Mouse (Mus musculus): ENCODE results near the gene Stab2.

The Stab2 gene

DNA sequence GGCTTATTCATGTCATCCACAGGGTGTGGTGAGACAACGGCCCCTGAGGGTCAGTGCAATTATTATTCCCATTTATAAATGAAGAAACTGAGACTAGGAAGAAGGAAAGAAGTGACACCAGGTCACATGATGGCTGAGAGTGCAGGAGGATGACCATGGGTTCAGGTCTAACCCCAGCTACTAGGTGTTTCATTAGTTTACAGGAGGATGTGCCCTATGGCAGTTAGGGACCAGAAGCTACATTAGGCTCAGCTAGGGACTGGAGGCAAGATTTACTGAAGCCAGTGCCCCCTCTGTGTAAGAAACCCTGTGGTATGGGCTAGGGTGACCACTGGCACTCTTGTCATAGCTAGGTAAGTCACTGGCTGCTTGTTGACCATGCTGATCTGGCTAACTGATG lies 116.8 kb downstream of the Stab2 start:
- DNase-seq (ENCODE audit: low read depth) = no peak

DNA sequence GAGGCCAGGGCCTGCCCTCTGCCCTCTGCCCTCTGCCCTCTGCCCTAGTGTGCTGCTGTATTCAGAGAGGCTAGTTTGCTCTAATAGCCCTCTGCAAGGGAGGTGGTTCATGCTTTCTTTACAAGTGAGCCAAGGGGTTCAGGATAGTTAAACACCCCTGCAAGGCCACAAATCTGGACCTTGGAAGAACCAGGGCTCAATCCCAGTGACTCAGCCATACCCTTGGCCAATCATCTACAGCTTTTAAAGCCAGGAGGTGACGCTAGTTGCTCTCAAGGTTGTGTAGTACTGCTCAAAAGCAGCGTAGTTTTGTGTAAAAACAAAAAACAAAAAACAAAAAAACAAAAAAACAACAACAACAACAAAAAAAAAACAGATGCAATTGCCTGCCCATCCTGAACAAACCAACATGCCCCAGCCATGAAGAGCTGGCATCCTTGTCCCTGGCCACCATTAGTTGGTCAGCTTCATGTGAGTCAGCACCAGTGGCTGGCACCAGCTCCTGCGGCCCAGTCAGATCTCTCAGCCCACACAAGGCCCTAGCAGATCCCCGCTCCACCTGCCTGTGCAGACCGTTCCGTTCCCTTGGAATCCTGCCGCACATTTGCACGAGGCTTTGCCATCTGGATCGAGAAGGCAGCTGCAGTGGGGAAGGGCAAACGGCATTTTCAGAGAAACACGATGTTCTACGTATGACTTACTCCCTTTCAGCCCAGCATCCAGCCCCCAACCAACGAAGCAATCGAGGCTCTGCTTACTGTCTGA lies 117.5 kb downstream of the Stab2 start:
- DNase-seq (ENCODE audit: low read depth) = peak; percentile 32

DNA sequence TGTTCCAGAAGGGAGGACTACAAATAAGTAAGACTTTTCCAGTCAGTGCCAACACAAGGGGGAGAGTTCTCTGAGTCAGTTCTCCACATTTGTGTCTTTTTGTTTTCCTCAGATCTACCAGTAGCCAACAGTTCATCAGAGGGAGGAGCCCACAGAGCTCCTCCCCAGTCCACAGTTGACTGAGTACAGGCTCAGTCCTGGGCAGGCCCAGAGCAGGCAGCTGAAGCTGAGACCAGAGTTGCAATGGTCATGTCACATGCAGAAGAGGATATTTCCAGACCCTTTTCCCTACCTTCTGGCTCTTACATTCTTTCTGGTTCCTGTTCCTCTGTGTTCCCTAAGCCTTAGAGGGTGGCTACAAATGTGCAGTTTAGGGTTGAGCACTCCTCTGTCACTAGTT lies 118.4 kb downstream of the Stab2 start:
- peak; percentile 70 for DNase-seq (ENCODE audit: low read depth)

DNA sequence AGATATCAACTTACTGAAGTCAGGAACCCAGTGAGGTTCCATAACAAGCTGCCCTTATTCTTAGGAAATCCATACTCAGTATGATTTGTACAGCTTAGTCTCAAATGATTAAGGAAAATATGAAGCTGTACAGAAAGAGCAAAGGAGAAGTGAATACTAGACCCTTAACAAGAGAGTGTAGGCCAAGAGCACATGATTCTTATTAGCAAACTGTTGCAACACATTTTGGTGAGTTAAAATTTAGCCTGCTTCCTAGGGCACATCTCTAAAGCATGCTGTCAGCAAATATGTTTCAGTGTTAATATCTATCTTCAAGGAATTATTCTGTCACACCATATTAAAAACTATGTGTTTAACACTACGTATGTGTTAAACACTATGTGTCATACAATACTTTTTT lies 121.4 kb downstream of the Stab2 start:
- peak; percentile 66 for DNase-seq (ENCODE audit: low read depth)

DNA sequence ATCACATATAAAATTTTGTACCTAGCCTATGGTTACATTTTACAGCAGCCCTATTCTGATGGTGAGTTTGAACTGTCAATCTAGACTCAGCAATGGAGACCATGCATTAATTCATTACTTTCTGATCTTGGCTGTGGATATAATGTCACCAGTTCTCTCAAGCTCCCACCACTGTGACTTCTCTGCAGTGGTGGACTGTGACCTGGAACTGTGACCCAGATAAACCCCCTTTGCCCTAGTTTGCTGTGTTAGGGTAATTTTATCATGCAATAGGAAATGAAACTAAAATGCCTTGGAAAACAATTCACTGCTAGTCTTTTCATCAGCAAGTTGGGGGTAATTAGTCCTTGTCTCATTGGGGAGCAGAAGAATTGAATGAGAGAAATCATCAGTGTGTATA lies 126.4 kb downstream of the Stab2 start:
- DNase-seq (ENCODE audit: low read depth) = no peak

DNA sequence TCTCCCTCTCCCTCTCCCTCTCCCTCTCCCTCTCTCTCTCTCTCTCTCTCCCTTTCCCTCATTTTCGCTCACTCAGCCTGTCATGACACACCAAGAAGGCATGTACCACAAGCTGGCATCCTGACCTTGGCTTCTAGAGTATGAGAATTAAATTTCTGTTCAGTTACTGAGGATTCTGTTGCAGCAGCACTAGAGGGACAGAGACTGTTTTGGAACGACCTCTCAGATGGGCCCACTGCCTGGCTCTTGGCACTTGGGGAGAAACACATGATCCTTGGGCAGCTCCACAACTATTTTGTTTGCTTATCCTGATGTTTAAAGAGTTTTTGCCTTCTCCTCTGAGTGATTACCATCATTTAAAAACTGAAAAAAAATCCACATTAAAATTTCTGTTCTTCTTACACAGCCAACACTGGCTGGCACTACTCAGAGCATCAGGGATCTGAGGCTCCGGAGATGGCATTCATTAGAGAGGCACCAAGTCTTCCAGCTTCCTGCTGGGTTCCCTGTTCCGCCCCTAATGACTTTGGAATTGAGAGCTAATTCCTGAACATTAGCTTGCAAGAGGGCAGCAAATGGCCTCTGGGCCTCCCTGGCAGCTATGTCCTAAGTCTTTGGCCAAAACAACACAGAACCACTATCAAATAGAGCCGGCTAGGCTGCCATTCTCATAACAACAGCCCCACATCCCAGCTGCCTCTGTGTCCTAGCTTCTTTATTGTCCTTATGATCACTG lies 127.6 kb downstream of the Stab2 start:
- DNase-seq (ENCODE audit: low read depth) = peak; percentile 91

DNA sequence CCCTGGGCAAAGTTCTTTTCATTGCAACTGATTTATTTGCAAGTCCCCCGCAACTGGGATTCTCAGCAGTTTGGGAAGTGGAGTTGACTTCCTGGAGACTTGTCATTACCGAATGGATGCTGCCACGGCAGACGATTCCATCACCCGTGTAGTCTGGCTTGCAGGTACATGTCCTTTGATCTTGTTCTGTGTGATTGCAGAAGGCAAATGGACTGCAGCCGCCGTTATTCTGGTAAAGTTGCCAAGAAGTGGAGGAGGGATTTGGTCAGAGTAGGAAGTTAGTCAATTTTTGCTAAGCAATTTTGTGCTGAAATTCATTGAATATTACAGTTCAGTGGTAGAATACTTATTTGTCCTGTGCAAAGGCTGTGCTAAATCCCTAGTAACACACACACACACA lies 129.1 kb downstream of the Stab2 start:
- no peak for DNase-seq (ENCODE audit: low read depth)

DNA sequence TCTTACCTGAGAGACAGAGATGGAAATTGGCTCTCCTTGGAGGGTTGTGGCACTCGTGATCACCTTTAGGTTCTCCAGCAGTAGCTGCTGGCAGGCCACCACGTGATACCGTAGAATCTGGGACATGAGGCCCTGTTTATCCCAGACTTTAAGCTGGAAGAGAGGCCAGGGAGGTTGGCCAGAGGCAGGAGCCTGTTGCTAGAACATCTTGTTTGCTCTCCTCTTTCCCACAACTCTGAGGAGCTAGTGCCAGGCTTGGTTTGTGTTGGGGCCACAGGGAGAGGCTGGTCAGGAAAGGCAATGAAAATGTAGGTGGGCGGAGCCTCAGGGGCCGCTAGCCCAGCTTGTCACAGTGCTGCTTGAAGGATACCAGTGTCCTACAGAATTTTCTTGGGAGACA lies 135.2 kb downstream of the Stab2 start:
- no peak for DNase-seq (ENCODE audit: low read depth)

DNA sequence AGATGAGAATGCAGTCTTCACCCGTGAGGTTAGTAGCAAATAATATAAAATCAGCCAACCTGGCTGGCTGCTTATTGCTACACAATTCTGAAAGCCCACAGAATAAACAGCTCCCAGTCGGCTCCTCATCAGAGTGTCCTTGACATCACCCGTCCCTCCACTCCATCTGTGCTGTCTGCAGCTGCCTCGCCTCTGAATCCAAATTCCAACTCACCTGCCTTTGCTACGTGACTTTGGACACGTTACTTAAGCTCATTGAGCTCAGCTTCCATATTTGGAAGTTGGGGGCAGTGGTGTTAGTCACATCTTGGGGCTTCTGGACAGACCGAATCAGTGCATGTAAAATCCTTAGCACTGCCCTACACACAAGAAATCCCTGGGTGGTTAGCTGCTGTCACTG lies 135.7 kb downstream of the Stab2 start:
- DNase-seq (ENCODE audit: low read depth) = no peak

DNA sequence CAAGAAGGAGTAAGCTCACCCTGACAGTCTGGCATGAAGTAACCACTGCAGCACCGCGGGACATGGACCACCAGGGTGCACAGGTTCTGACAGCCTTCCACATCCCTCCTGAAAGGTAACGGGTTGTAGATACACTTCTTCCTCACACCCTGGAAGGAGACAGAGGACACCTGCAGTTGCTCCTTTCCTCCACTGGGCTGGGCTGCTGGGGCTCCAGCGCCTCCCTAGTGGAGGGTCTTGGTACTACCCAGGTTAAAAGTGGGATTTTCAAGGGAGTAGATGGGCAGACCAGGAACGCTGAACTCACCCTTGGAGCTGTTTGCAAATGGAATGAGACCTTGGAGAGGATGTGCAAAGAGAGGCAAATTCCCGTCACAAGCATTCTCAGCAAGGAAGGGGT lies 144.4 kb downstream of the Stab2 start:
- no peak for DNase-seq (ENCODE audit: low read depth)

DNA sequence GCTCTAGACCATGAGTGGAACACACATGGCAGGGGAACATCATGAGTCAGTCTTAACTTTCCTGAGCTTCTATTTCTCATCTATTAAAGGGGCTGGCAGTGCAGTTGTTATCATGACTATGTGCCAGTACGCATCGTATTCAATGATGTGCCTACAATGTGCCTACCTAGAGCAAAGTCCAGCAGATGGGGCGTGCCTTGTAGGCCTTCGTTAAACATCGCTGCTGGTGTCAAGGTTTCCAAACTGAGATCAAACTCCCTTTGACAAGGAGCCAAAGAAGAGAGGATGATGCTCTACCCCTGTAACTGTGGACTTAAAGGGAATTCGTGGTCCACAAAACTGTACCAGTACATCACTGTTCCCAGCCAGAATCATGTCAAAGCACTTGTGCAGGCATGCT lies 145.3 kb downstream of the Stab2 start:
- DNase-seq (ENCODE audit: low read depth) = no peak

DNA sequence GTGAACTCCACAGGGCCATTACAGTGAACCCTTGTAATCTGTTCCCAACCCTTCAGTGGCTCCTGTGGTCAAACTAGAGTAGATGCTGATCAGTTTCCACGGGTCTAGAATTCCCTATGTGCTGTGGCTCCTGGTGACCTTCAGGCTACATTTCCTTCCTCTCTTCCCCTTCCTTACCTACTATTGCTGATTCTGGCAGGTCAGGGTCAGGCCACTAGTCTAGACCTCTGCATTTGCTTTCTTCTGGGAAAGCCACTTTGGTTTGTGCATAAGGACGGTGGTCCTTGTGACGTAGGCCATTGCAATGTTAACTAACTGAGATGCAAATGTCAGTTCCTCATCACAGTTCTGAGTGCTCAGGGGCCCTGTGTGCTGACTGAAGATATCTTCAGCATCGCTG lies 147.4 kb downstream of the Stab2 start:
- no peak for DNase-seq (ENCODE audit: low read depth)

DNA sequence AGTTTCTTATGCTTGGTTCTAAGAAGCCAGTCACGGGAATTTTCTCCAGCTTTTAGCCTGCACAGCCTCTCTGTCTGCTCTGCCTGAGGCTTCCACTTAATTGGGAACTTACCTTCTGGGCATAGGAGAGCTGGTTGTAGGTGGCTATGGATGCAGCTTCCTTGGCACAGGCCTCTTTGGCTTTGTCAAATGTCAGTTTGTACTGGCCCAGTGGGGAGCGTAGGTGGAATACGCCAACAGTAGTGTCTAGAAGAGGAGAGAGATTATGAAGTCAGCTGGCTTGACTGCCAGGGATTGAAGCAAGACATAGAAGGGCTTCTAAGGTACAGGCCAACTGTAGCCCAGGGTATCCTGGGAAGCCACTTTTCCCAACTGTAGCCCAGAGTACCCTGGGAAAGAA lies 154.4 kb downstream of the Stab2 start:
- no peak for DNase-seq (ENCODE audit: low read depth)

DNA sequence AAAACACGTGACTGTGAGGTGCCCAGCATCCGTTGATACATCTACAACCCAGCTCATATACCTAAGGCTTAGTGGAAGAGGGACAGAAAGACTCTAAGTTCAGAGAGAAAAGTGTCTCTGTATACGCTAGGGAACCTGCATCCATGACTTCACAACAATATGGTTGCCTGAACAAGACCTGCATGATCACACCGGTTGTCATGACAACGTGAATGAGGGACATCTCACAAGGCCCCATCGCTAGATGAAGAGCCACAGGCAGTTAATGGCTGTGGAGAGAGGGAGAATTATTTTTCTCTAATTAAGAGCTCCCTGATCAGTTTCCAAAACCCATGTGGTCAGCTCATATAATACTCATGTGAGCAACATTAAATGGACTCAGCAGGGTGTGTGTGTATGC lies 155.7 kb downstream of the Stab2 start:
- DNase-seq (ENCODE audit: low read depth) = no peak

DNA sequence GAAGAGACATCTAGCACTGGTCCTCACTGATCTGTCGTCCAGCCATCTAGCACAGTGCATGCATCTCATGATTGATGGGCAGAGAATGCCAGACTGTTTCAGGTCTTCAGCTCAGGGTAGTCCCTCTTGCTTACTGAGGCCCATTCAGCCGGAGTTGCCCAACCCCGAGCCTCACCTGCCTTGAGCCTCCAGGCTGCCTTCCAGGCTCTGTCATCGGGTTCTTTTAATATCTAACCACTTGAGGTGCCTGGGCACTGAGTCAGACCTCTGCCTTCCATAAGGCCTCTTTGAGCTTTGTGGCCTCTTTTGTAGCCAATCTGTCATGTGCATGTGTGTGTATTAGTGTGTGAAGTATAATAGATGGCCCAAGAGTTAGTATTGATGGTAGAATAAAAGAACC lies 158.3 kb downstream of the Stab2 start:
- DNase-seq (ENCODE audit: low read depth) = peak; percentile 24

DNA sequence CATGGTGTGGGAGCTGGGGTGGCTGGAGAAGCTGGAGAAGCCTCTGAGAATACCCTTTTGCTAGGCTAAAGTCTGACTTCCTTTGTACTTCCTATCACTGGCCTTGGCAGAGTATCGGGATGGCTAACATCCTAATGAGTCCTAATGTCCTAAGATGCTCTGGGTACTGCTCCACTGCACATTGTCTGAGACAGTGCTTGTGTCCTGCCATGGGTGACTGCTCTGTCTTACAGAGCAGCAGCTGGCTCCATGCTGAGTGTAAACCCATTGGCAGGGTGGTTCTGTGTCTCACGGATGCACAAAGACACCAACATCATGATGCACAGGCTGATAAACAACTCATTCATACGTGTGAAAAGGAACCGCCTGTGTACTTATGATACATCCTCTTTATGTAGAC lies 158.7 kb downstream of the Stab2 start:
- no peak for DNase-seq (ENCODE audit: low read depth)

DNA sequence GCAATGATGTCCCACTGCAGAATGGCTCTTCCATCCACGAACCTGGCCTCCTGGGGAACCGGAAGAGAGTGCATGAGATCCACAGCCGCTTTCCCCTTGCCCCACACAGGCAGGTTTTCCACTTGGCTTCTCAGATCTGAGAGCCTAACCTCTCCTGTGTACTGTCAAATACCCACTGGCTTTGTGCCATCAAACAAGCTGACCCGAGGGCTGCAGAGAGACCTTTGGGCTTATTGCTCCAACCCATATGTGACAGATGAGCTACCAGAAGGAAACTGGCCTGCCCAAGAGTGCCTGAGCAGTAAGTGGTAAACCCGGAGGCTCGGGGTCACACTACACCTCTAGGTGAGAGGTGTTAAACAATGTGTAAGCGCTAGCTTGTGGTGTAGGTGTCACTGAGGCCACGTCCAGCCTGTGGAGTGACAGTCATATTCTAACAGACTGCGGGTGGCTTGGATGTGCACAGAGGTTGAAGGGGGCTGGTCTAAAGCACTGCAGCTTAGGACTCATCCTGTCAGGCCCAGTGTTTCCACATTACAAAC lies 160.8 kb downstream of the Stab2 start:
- DNase-seq (ENCODE audit: low read depth) = no peak

DNA sequence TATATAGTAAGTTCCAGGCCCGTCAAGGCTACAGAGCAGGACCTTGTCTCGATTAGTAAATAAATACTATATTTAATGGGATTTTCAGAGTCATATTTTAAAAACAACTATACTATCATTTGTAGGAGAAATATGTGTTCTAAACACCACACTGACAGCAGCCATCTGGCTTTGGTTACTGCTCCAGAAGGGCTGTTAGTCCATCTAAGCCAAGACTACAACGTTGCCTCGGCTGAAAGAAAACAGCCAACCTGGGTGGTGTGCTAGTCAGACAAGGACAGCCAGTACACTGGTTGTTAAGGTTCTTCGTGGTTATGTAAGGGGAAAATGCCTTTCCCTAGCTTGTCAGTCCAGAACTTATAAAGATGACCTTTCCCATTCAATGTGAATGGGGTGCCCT lies 165.2 kb downstream of the Stab2 start:
- DNase-seq (ENCODE audit: low read depth) = peak; percentile 80

DNA sequence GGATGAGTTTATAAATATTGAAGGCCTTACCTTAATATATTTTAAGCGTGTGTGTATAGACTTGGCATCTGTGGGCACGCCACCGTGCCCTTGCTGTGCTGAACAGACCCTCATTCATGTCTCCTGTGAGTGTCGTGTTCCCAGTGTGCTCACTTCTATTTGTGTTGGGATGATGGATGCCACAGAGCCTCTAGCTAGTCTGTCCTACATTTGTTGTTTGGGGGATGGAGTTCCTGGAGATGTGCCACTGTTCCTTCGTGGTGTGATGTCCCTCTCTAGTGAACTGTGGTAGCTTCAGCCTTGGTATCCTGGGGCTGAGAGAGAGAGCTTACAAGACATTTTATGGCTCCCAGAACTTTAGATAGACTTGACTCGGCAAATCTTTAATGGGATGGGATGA lies 169.0 kb downstream of the Stab2 start:
- no peak for DNase-seq (ENCODE audit: low read depth)

DNA sequence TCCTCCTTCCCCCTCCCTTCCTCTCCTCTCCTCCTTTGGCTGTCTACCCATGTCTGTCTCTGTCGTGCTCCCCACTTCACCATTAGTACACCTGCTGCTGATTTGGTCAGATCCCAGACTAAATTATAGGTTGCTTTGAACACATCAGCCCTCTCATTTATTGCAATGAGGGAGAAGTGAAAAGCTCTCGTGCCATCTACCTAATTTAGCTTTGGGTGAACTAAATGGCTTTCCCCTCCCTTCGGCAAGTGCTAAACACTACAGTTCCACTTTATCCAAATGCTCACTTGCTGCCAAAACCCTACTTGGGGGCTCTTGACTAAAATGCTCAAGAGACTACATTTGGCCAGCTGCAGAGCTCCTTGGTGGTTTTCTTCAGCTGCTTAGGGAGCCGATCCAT lies 171.0 kb downstream of the Stab2 start:
- no peak for DNase-seq (ENCODE audit: low read depth)

DNA sequence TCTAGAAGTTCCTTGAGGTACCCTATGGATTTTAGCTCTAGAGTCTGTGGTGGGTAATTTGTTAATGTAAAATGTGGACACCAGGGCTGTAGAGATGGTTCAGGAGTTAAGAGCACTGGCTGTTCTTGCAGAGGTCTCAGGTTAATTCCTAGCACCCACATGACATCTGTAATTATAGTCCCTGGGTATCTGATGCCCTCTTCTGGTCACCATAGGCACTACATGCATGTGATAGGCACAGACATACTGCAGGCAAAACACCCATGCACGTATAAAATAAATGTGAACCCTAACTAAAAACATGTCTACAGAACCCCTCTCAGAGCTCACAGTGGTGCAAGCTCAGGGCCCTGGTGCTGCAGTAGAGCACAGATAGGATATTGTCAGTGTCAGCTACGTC lies 178.3 kb downstream of the Stab2 start:
- DNase-seq (ENCODE audit: low read depth) = no peak

DNA sequence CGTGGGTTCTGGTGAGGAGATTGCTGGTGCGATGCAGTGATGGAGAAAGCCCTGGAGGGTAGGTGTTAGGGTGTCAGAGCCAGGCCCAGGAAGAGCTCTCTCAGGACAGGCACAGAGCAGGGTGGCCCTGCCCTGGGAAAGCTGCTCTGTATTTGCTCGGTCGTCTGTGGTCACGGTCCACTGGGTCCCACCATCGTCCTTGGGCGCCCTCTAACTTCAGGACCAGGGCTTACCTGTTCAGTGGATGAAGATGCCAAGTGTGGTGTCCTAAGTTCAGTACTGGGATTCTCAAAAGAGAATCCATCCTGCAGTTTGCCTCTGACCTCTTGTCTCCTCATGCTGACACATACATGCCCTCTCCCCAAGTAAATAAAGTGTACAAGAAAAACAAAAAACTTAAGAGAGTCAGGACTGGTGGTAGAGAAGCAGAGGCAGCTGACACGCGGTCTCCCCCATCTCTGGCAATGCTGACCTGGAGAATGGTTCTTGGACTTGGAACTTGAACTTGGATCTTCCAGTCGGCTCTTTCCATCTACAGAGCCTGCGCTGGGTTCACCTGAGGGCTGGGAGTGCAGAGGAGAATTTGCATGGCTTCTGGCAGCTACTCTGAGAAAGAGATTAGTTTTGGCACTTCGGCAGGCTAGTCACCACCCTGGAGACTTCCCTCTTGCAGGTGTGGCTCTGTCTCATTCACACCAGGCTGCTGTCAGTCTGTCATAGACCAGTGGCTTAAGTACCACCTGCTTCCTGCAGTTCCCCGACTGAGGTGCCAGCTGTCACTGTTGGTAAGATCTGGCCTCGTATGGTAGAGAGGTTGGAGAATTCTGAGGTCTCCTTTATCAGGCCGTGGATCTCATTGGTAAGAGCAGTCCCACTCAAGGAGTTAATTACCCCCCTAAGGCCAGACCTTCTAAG lies 179.3 kb downstream of the Stab2 start:
- no peak for DNase-seq (ENCODE audit: low read depth)

DNA sequence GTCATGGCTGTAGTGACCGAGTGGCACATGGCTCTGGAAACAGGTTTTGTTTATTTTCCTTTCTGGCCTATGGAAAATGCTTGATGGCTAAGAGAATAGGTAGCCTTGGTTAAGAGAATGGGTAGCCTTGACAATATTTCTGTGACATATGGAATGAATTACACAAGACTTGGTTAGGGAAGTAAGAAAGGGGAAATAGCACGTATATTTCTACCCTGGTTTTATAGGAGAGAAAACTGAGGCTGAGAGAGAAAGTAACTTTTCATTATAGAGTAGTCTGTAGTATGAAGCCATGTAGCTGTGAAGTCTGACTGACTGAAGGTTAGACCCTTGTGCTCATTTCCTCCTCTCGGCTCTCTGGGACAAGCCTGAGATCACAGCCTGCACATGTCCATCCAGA lies 180.9 kb downstream of the Stab2 start:
- no peak for DNase-seq (ENCODE audit: low read depth)

Data from NIH3T3 (cell line).